Mouse (Mus musculus): Measurements from ENCODE around the gene Arhgef33. TPM values are rescaled to one million over a fixed set of nuclear protein-coding genes. Genes with fewer than 3 reads are reported as not detected.

The Arhgef33 gene
- polyA plus RNA-seq, 1 experiment from 2014 or later: 0.82 TPM

GRCm38 (mm10) chr17:80295258-80295657 is 11.9 kb upstream of the Arhgef33 start:
- H3K4me3 ChIP-seq: no peak overlapping the region
- H3K27me3 ChIP-seq: no peaks in the 10 kb centered on the region
- no peaks in the 10 kb centered on the region for H3K4me1 ChIP-seq
- H3K9ac ChIP-seq: no peak overlapping the region
- H3K4me2 ChIP-seq: no peak overlapping the region
- no peaks in the 10 kb centered on the region for H3K9me3 ChIP-seq
- 85% methylated on average over 5 of the region's 5 CpGs for WGBS
- no peak for ATAC-seq (ENCODE audit: borderline replicate concordance, extremely low read depth, low FRiP score, low TSS enrichment)
- H3K27ac ChIP-seq: no peak overlapping the region
- H3K36me3 ChIP-seq: no peaks in the 10 kb centered on the region

GRCm38 (mm10) chr17:80298844-80299243 is 8.4 kb upstream of the Arhgef33 start:
- H3K9me3 ChIP-seq: no peaks in the 10 kb centered on the region
- H3K9ac ChIP-seq: no peak overlapping the region
- ATAC-seq (ENCODE audit: borderline replicate concordance, extremely low read depth, low FRiP score, low TSS enrichment): no peak
- H3K36me3 ChIP-seq: no peaks in the 10 kb centered on the region
- H3K4me1 ChIP-seq: no peaks in the 10 kb centered on the region
- no peaks in the 10 kb centered on the region for H3K27me3 ChIP-seq
- H3K4me2 ChIP-seq: no peak overlapping the region
- H3K27ac ChIP-seq: no peak overlapping the region
- 84% methylated on average over 5 of the region's 5 CpGs for WGBS
- H3K4me3 ChIP-seq: no peak overlapping the region

DNA sequence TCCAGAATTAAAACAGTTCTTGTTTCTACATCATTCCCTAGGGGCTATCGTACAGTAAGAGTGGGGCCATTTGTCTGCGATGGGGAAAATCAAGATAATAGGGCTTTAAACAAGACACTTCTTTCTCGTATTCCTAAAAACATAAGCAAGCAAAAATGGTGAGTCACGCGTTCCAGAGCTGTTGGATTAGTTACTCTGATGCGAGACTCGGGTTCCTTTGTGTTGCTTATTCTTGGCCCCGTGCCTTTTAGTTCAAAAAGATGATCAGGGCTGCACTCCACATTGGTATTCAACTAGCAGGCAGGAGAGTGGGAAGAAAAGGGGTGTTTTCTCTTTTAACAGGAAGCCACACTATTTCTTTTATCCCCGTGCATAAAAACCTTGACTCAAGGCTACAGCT is 4.6 kb downstream of the Arhgef33 start:
- Histone ChIP-seq H3K9me3 (no peaks in the 10 kb centered on the region), H3K27ac (no peak overlapping the region), H3K9ac (no peak overlapping the region), H3K4me2 (no peak overlapping the region), H3K27me3 (no peaks in the 10 kb centered on the region), H3K4me3 (no peak overlapping the region), H3K36me3 (no peaks in the 10 kb centered on the region), H3K4me1 (no peaks in the 10 kb centered on the region)
- no peak for ATAC-seq (ENCODE audit: borderline replicate concordance, extremely low read depth, low FRiP score, low TSS enrichment)
- WGBS: 68% methylated on average over 9 of the region's 9 CpGs

GRCm38 (mm10) chr17:80312405-80312804 is 5.2 kb downstream of the Arhgef33 start:
- no peak for ATAC-seq (ENCODE audit: borderline replicate concordance, extremely low read depth, low FRiP score, low TSS enrichment)
- H3K4me2 ChIP-seq: no peak overlapping the region
- 74% methylated on average over 4 of the region's 4 CpGs for WGBS
- H3K4me3 ChIP-seq: no peak overlapping the region
- H3K27me3 ChIP-seq: no peaks in the 10 kb centered on the region
- H3K9me3 ChIP-seq: no peaks in the 10 kb centered on the region
- H3K4me1 ChIP-seq: no peaks in the 10 kb centered on the region
- H3K36me3 ChIP-seq: no peaks in the 10 kb centered on the region
- no peak overlapping the region for H3K27ac ChIP-seq
- H3K9ac ChIP-seq: no peak overlapping the region

DNA sequence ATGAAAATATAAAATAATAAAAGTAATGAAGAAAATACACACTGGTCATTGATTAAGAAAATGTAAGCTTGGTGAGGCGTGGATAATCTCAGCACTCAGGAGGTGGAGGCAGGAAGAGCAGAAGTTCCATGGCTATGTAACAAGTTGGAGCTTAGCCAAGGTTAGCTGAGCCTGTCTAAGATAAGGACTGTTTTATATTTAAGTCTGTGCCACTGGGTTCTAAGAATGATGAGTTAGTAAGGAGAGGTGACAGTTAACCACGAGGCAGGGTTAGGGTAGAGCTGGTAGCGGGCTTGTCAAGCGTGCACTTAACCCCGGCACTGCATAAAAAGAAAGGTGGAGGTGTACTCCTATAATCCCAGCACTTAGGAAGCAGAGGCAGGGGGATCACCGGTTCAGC is 15.0 kb downstream of the Arhgef33 start:
- 64% methylated on average over 6 of the region's 6 CpGs for WGBS
- Histone ChIP-seq H3K4me3 (no peak overlapping the region), H3K9me3 (no peaks in the 10 kb centered on the region), H3K36me3 (no peaks in the 10 kb centered on the region), H3K27ac (no peak overlapping the region), H3K27me3 (no peaks in the 10 kb centered on the region), H3K4me2 (no peak overlapping the region), H3K4me1 (no peaks in the 10 kb centered on the region), H3K9ac (no peak overlapping the region)
- no peak for ATAC-seq (ENCODE audit: borderline replicate concordance, extremely low read depth, low FRiP score, low TSS enrichment)

GRCm38 (mm10) chr17:80323015-80323414 is 15.8 kb downstream of the Arhgef33 start:
- H3K27me3 ChIP-seq: no peaks in the 10 kb centered on the region
- no peak overlapping the region for H3K9ac ChIP-seq
- WGBS: 76% methylated on average over 4 of the region's 4 CpGs
- no peak overlapping the region for H3K4me2 ChIP-seq
- H3K4me1 ChIP-seq: no peaks in the 10 kb centered on the region
- H3K36me3 ChIP-seq: no peaks in the 10 kb centered on the region
- no peak overlapping the region for H3K27ac ChIP-seq
- H3K9me3 ChIP-seq: no peaks in the 10 kb centered on the region
- H3K4me3 ChIP-seq: no peak overlapping the region
- ATAC-seq (ENCODE audit: borderline replicate concordance, extremely low read depth, low FRiP score, low TSS enrichment): no peak

DNA sequence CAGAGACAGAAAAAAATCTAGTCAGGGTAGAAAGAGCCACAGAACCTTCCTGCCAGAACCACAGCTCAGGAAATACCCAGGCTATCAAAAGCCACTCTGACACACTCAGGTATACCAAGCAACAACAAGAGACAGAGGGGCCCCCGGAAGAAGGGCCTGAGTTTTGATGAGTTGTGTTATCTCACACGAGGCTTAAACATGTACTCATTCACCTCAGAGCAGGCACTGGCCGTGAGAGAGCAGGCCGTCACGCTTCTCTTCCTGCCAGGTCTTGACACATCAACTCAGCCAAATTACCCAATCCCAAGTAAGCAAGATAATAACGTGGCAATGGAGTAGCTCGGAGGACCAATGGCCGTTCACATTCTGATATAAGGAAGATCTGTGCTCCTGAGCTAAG is 16.5 kb downstream of the Arhgef33 start:
- Histone ChIP-seq H3K4me2 (no peak overlapping the region), H3K36me3 (no peaks in the 10 kb centered on the region), H3K27me3 (no peaks in the 10 kb centered on the region), H3K4me3 (no peak overlapping the region), H3K9ac (no peak overlapping the region), H3K4me1 (no peaks in the 10 kb centered on the region), H3K27ac (no peak overlapping the region), H3K9me3 (no peaks in the 10 kb centered on the region)
- 55% methylated on average over 8 of the region's 8 CpGs for WGBS
- ATAC-seq (ENCODE audit: borderline replicate concordance, extremely low read depth, low FRiP score, low TSS enrichment): no peak

DNA sequence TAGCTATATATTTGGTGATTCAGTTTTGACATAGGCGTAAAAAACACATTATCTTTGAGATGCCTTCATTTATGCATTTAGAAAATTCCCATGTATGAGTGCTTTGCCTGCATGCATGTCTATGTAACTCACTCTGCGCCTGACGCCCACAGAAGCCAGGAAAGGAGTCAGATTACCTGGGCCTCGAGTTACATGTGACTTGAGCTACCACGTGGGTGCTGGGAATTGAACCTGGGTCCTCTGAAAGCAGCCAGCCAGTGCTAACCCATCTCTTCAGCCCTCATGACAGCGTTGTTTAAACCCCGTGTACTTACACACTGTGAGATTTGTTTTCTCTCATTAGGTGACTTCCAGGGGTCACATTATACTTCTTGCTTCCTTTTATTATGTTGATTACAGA is 17.3 kb downstream of the Arhgef33 start:
- no peak for ATAC-seq (ENCODE audit: borderline replicate concordance, extremely low read depth, low FRiP score, low TSS enrichment)
- 77% methylated on average over 7 of the region's 7 CpGs for WGBS
- Histone ChIP-seq H3K4me3 (no peak overlapping the region), H3K27ac (no peak overlapping the region), H3K36me3 (no peaks in the 10 kb centered on the region), H3K9ac (no peak overlapping the region), H3K4me2 (no peak overlapping the region), H3K4me1 (no peaks in the 10 kb centered on the region), H3K27me3 (no peaks in the 10 kb centered on the region), H3K9me3 (no peaks in the 10 kb centered on the region)

- H3K36me3 ChIP-seq: no peaks in the 10 kb centered on the region
- no peak overlapping the region for H3K4me2 ChIP-seq
- H3K4me1 ChIP-seq: no peaks in the 10 kb centered on the region
- no peak overlapping the region for H3K27ac ChIP-seq
- WGBS: 71% methylated on average over 5 of the region's 5 CpGs
- H3K9ac ChIP-seq: no peak overlapping the region
- ATAC-seq (ENCODE audit: borderline replicate concordance, extremely low read depth, low FRiP score, low TSS enrichment): no peak
- no peak overlapping the region for H3K4me3 ChIP-seq
- H3K9me3 ChIP-seq: no peaks in the 10 kb centered on the region
- H3K27me3 ChIP-seq: no peaks in the 10 kb centered on the region
Measured at GRCm38 (mm10) chr17:80325456-80325855, 18.2 kb downstream of the Arhgef33 start.

DNA sequence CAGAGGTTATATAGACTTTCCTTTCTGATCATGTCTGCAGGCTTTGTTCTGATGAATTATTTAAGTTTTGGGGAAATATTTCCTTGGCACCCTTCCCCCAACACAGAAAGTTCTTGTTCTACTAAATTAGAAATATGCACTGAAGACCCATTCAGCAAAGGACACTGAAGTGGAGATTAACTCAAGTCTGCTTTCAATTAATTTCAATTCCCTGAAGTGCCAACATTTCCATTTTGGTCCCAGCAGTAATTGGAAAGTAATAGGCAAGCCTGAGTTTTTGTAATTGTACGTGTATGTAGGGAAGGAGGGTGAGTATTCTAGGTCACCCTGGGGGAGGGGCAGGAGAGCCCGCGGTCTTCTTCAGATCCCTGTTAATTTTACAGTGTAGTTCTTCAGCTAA is 19.2 kb downstream of the Arhgef33 start:
- 79% methylated on average over 3 of the region's 3 CpGs for WGBS
- Histone ChIP-seq H3K36me3 (no peaks in the 10 kb centered on the region), H3K27me3 (no peaks in the 10 kb centered on the region), H3K4me3 (no peak overlapping the region), H3K4me1 (no peaks in the 10 kb centered on the region), H3K9ac (no peak overlapping the region), H3K27ac (no peak overlapping the region), H3K9me3 (no peaks in the 10 kb centered on the region), H3K4me2 (no peak overlapping the region)
- no peak for ATAC-seq (ENCODE audit: borderline replicate concordance, extremely low read depth, low FRiP score, low TSS enrichment)

GRCm38 (mm10) chr17:80332386-80332785 is 25.2 kb downstream of the Arhgef33 start:
- Histone ChIP-seq H3K9me3 (no peaks in the 10 kb centered on the region), H3K4me1 (no peaks in the 10 kb centered on the region), H3K36me3 (no peaks in the 10 kb centered on the region), H3K4me3 (no peak overlapping the region), H3K9ac (no peak overlapping the region), H3K27ac (no peak overlapping the region), H3K4me2 (no peak overlapping the region), H3K27me3 (no peaks in the 10 kb centered on the region)
- ATAC-seq (ENCODE audit: borderline replicate concordance, extremely low read depth, low FRiP score, low TSS enrichment): no peak
- WGBS: 54% methylated on average over 2 of the region's 2 CpGs

DNA sequence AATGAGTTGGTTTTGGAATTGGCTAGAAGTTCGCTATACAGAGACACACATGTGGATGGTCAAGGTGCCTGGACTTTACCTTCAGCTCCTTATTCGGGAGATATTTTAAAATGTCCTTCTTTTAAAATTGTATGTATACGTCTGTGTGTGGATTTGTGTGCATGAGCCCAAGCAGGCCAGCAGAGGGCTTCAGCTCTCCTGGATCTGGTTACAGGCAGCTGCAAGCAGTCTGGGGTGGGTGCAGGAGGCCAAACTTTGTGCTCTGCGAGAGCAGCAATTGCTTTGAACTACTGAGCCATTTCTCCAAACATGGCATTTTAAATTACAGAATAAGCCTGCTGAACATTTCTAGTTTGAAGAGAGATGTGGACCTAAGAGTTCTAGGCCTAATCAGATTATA is 38.1 kb downstream of the Arhgef33 start:
- Histone ChIP-seq H3K4me3 (no peak overlapping the region), H3K27ac (no peak overlapping the region)
- ATAC-seq (ENCODE audit: borderline replicate concordance, extremely low read depth, low FRiP score, low TSS enrichment): no peak

GRCm38 (mm10) chr17:80346591-80347125 is 39.5 kb downstream of the Arhgef33 start:
- 52% methylated on average over 11 of the region's 11 CpGs for WGBS
- Histone ChIP-seq H3K9me3 (no peaks in the 10 kb centered on the region), H3K4me3 (no peak overlapping the region)

More for the DNA sequence above, 38.1 kb downstream of the Arhgef33 start:
- no peaks in the 10 kb centered on the region for H3K27me3 ChIP-seq
- no peaks in the 10 kb centered on the region for H3K9me3 ChIP-seq
- 69% methylated on average over 4 of the region's 4 CpGs for WGBS
- no peak overlapping the region for H3K9ac ChIP-seq
- no peaks in the 10 kb centered on the region for H3K36me3 ChIP-seq
- H3K4me1 ChIP-seq: no peaks in the 10 kb centered on the region
- no peak overlapping the region for H3K4me2 ChIP-seq

More at GRCm38 (mm10) chr17:80346591-80347125, 39.5 kb downstream of the Arhgef33 start:
- Histone ChIP-seq H3K36me3 (no peaks in the 10 kb centered on the region), H3K9ac (no peak overlapping the region), H3K4me1 (no peaks in the 10 kb centered on the region), H3K27me3 (no peaks in the 10 kb centered on the region), H3K27ac (no peak overlapping the region), H3K4me2 (no peak overlapping the region)
- no peak for ATAC-seq (ENCODE audit: borderline replicate concordance, extremely low read depth, low FRiP score, low TSS enrichment)

All from lung, embryonic 15.5 days (tissue).